Mouse (Mus musculus): ENCODE data around the gene Abcc4.

GRCm38 (mm10) chr14:118602031-118602430, 104.0 kb downstream of the Abcc4 start:
- no peak for TF ChIP-seq CTCF (IDR thresholded peaks at IDR 0.05; ENCODE audit: control insufficient read depth, insufficient read depth, insufficient replicate concordance, low read depth, low read length)
- no peak for TF ChIP-seq POLR2A (IDR thresholded peaks at IDR 0.05; ENCODE audit: control insufficient read depth, low read depth, low read length)

Measured in testis, adult 2 months (tissue).